Mouse (Mus musculus) myocyte (in vitro differentiated cells): ENCODE data around the gene Tmem209.

Experiments used
- CEBPB ChIP-seq: IDR thresholded peaks from 2 replicates; pipeline ENCODE4 v1.6.1; 2011; ENCODE audit warnings: mild to moderate bottlenecking, moderate library complexity; ENCODE audit not compliant: poor library complexity, insufficient read depth, severe bottlenecking
- MAX ChIP-seq: IDR thresholded peaks from one replicate; pipeline ENCODE4 v1.6.1; 2011; ENCODE audit warnings: low read depth, mild to moderate bottlenecking, control low read depth
- MYOD1 ChIP-seq, 3 experiments: IDR thresholded peaks; one replicate each; pipeline ENCODE4 v1.6.1; 2011; ENCODE audit warnings: control low read depth in 2 of 3, low read depth in 2 of 3, mild to moderate bottlenecking in 2 of 3, moderate library complexity in 1 of 3; ENCODE audit not compliant: insufficient read length in 2 of 3, control insufficient read depth in 1 of 3
- MYOG ChIP-seq, 3 experiments: IDR thresholded peaks; one replicate each; pipeline ENCODE4 v1.6.1; 2011; ENCODE audit warnings: control low read depth in 2 of 3, low read depth in 2 of 3, mild to moderate bottlenecking in 2 of 3; ENCODE audit not compliant: insufficient read length in 2 of 3, control insufficient read depth in 1 of 3, insufficient read depth in 1 of 3
- POLR2A ChIP-seq: IDR thresholded peaks from one replicate; pipeline ENCODE4 v1.6.1; 2011; ENCODE audit warnings: low read depth, mild to moderate bottlenecking, control low read depth, moderate library complexity; ENCODE audit not compliant: insufficient read length
- TCF3 ChIP-seq: IDR thresholded peaks from one replicate; pipeline ENCODE4 v1.6.1; 2011; ENCODE audit warnings: low read depth, control low read depth; ENCODE audit not compliant: insufficient read length

GRCm38 (mm10) chr6:30459811-30460749, 49.5 kb downstream of the Tmem209 start:
- TF ChIP-seq POLR2A (no peak), TCF3 (no peak), MAX (no peak), MYOD1 (IDR thresholded peaks at IDR 0.05; ENCODE audit: control insufficient read depth in 1 of 3, insufficient read length in 2 of 3, low read depth in 2 of 3) (no peak), CEBPB (no peak), MYOG (IDR thresholded peaks at IDR 0.05; ENCODE audit: control insufficient read depth in 1 of 3, insufficient read depth in 1 of 3, insufficient read length in 2 of 3, low read depth in 2 of 3) (no peak)
